8 mouse cellular contexts compared by ENCODE assay signal in the genomic region with DNA sequence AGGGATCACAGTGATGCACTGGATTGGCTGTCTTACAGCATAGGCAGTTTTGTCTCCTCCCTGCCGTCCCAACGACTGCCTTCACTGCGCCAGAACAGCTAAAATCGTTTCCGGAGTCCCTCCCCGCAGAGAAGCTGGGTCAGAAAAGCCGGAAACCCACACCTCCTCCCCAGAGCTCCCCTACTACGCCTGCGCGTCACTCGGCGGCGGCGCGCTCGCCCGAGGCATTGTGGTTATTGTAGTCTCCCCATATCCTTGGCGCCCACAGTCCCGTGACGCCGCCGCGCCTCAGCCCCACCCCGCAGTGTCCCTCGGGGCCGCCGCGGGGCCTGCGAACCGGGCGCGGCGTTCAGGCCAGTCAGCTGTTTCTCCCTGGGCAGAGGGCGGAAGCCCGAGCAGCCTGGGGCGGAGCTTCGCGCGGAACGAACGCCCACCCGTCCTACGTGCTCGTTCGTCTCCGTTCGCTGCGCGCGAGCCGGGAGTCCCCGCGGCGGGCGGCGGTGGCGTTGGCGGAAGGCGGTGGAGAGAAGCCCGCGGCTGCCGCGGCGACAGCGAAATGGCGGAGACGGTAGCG. TPM values are rescaled to one million over a fixed set of nuclear protein-coding genes. Genes with fewer than 3 reads are reported as not detected.
DNase-seq lines count a peak whose midpoint lies in the region; ATAC-seq and TF ChIP-seq lines count a peak whose summit lies in the region.

Gene Snx3 (plus strand): TSS at position 256 of the 574 bp plus-strand sequence.

- peak within 1 kb of the TSS; percentile 85 for H3K4me3 ChIP-seq in bone marrow macrophage, adult 2 months (ENCODE audit: insufficient read depth, low read length)
- H3K4me3 ChIP-seq in embryonic fibroblast, embryonic 13.5 days (ENCODE audit: insufficient read depth, low read length), result peak within 1 kb of the TSS; percentile 82
- peak within 1 kb of the TSS; percentile 91 for H3K4me3 ChIP-seq in heart, embryonic 10.5 days
- H3K4me3 ChIP-seq in kidney, embryonic 15.5 days (replicated peaks), result peak within 1 kb of the TSS; percentile 89

- peak within 1 kb of the TSS; percentile 86 for H3K27ac ChIP-seq in bone marrow macrophage, adult 2 months (ENCODE audit: insufficient read depth, low read depth, low read length)
- H3K27ac ChIP-seq in embryonic fibroblast, embryonic 13.5 days (ENCODE audit: insufficient read depth, low read length), result peak within 1 kb of the TSS; percentile 83
- peak within 1 kb of the TSS; percentile 96 for H3K27ac ChIP-seq in heart, embryonic 10.5 days
- H3K27ac ChIP-seq in kidney, embryonic 15.5 days, result peak within 1 kb of the TSS; percentile 98

- H3K4me1 ChIP-seq in bone marrow macrophage, adult 2 months (ENCODE audit: control insufficient read depth, insufficient read depth, low read length), result peaks cover 17% of the 10 kb centered on the region
- H3K4me1 ChIP-seq in embryonic fibroblast, embryonic 13.5 days (ENCODE audit: control insufficient read depth, insufficient read depth, low read length), result no peaks in the 10 kb centered on the region
- peaks cover 13% of the 10 kb centered on the region for H3K4me1 ChIP-seq in heart, embryonic 10.5 days
- peaks cover 5% of the 10 kb centered on the region for H3K4me1 ChIP-seq in kidney, embryonic 15.5 days

- H3K9ac ChIP-seq in kidney, embryonic 15.5 days, result peak within 1 kb of the TSS; percentile 89

- H3K4me2 ChIP-seq in kidney, embryonic 15.5 days, result peak within 1 kb of the TSS; percentile 77

- TF ChIP-seq CTCF in bone marrow macrophage, adult 2 months (IDR thresholded peaks at IDR 0.05; ENCODE audit: low read depth, low read length), result no peak
- no peak for TF ChIP-seq CTCF in embryonic fibroblast, embryonic 13.5 days (IDR thresholded peaks at IDR 0.05; ENCODE audit: borderline replicate concordance, insufficient read depth, low read length)

- no peaks in the 10 kb centered on the region for H3K9me3 ChIP-seq in heart, embryonic 10.5 days
- no peaks in the 10 kb centered on the region for H3K9me3 ChIP-seq in kidney, embryonic 15.5 days (replicated peaks)

- H3K36me3 ChIP-seq in heart, embryonic 10.5 days, result peaks cover 7% of the 10 kb centered on the region; the same call in 1 of the 2 replicates
- H3K36me3 ChIP-seq in kidney, embryonic 15.5 days, result 0 out of 2 replicates have a peak, but pooled peaks cover under 1% of the 10 kb centered on the region
- H3K36me3 ChIP-seq in splenic B cell, adult 2 months (ENCODE audit: control insufficient read depth, insufficient read depth, low read length, poor library complexity, severe bottlenecking), result 0 out of 2 replicates have a peak, but pooled peaks cover 2% of the 10 kb centered on the region

- TF ChIP-seq POLR2A in bone marrow macrophage, adult 2 months (IDR thresholded peaks at IDR 0.05; ENCODE audit: borderline replicate concordance, low read depth, low read length), result no peak
- TF ChIP-seq POLR2A in embryonic fibroblast, embryonic 13.5 days (IDR thresholded peaks at IDR 0.05; ENCODE audit: low read depth, low read length), result peak; percentile 87

- ATAC-seq in kidney, embryonic 15.5 days (replicated peaks; ENCODE audit: low FRiP score), result peak; percentile 97
- peak; percentile 93 for ATAC-seq in monocyte, adult 5-6 weeks (replicated peaks; ENCODE audit: insufficient number of reproducible peaks, low FRiP score, low TSS enrichment, poor library complexity, severe bottlenecking)

- DNase-seq in A20 (ENCODE audit: low read depth, low spot score) (peak; percentile 98), liver (peak; percentile 98)
- DNase-seq in heart, embryonic 10.5 days (ENCODE audit: low spot score), result peak; percentile 99
- peak; percentile 98 for DNase-seq in splenic B cell, adult 2 months (ENCODE audit: low read depth, low spot score)

- H3K27me3 ChIP-seq in heart, embryonic 10.5 days (ENCODE audit: insufficient read depth, poor library complexity, severe bottlenecking), result no peaks in the 10 kb centered on the region
- no peaks in the 10 kb centered on the region for H3K27me3 ChIP-seq in kidney, embryonic 15.5 days
- H3K27me3 ChIP-seq in splenic B cell, adult 2 months (ENCODE audit: control insufficient read depth, insufficient read depth, low read length, poor library complexity, severe bottlenecking), result no peaks in the 10 kb centered on the region

- under 1% methylated on average over 68 of the region's 68 CpGs for WGBS in heart, embryonic 10.5 days
- under 1% methylated on average over 68 of the region's 68 CpGs for WGBS in kidney, embryonic 15.5 days

RNA-seq across cellular contexts. Expression of gene Snx3, which starts in this region (rescaled TPM):
- 318 and 328 TPM in 2 replicates for polyA plus RNA-seq in bone marrow macrophage, adult 2 months (2012; ENCODE audit: insufficient read depth, insufficient read length, missing spikeins)
- 209 and 221 TPM in 2 replicates for polyA plus RNA-seq in embryonic fibroblast, embryonic 13.5 days (2011; ENCODE audit: insufficient read length, low read depth, missing spikeins)
- 339 and 374 TPM in 2 replicates for polyA plus RNA-seq in heart, embryonic 10.5 days (2016; fragmentation: Nextera tagmentation; extraction: Ambion mirVana)
- polyA plus RNA-seq in kidney, embryonic 15.5 days (2015; fragmentation: Nextera tagmentation; extraction: Ambion mirVana), result 326 and 335 TPM in 2 replicates
- total RNA-seq in monocyte, adult 5-6 weeks (2017), result 60.0 to 80.9 TPM (median 77.6 TPM) in 3 replicates

Comparison
In these comparisons a context has a peak if more than half of its experiments do, and no peak if none do; other contexts are left out.
1. Peak in every context shown above with its lines: DNase-seq, ATAC-seq, H3K4me3 ChIP-seq and H3K27ac ChIP-seq.